Mouse (Mus musculus) intestine, embryonic 14.5 days (tissue): ENCODE results near the gene Stk31. TPM values are rescaled to one million over a fixed set of nuclear protein-coding genes. Genes with fewer than 3 reads are reported as not detected.

Experiments used
- ATAC-seq: fragments of 200-750 bp; cut with Nextera tagmentation; replicated peaks from 2 replicates; pipeline ENCODE4 v1.8.0; 2017; ENCODE audit warnings: low read depth, moderate number of reproducible peaks, moderate TSS enrichment, moderate library complexity; ENCODE audit not compliant: low FRiP score, low TSS enrichment
- DNase-seq: peaks from one replicate; pipeline ENCODE4 v3.0.0-alpha.2; 2018; ENCODE audit warnings: low spot score
- H3K27ac ChIP-seq: fragments of 300-500 bp; sonication (generic); 2 replicates; pipeline ENCODE4 v1.5.1; 2014; ENCODE audit warnings: low read depth, mild to moderate bottlenecking, control low read depth
- H3K27me3 ChIP-seq: fragments of 300-500 bp; sonication (generic); replicated peaks from 2 replicates; pipeline ENCODE4 v1.6.1; 2014; ENCODE audit warnings: low read length, control low read depth; ENCODE audit not compliant: control insufficient read depth, insufficient read depth
- H3K36me3 ChIP-seq: fragments of 300-500 bp; sonication (generic); 2 replicates; pipeline ENCODE4 v1.6.1; 2014; ENCODE audit warnings: low read length, control low read depth; ENCODE audit not compliant: control insufficient read depth, insufficient read depth
- H3K4me1 ChIP-seq: fragments of 300-500 bp; sonication (generic); replicated peaks from 2 replicates; pipeline ENCODE4 v1.6.1; 2014; ENCODE audit warnings: low read length, control low read depth, mixed read lengths; ENCODE audit not compliant: control insufficient read depth, insufficient read depth
- H3K4me2 ChIP-seq: fragments of 300-500 bp; sonication (generic); 2 replicates; pipeline ENCODE4 v1.6.1; 2014; ENCODE audit warnings: low read length
- H3K4me3 ChIP-seq: fragments of 300-500 bp; sonication (generic); 2 replicates; pipeline ENCODE4 v1.5.1; 2014; ENCODE audit warnings: low read depth, low read length, control low read depth, mixed read lengths
- H3K9ac ChIP-seq: fragments of 300-500 bp; sonication (generic); 2 replicates; pipeline ENCODE4 v1.6.1; 2014; ENCODE audit warnings: mild to moderate bottlenecking, low read length
- H3K9me3 ChIP-seq: fragments of 300-500 bp; sonication (generic); 2 replicates; pipeline ENCODE4 v1.6.1; 2016; ENCODE audit warnings: low read length, control low read depth; ENCODE audit not compliant: control insufficient read depth
- WGBS: fragments of 180-500 bp; shearing (Covaris S2); extraction: QIAGEN DNeasy Blood & Tissue Kit; methylation state at CpG from one replicate; pipeline ENCODE4 v1.1.7; 2014; 5-methylcytosine and 5-hydroxymethylcytosine counted together
- polyA plus RNA-seq: library from polyadenylated mRNA; unstranded; fragments of >200 nt; fragmentation: Nextera tagmentation; extraction: Ambion mirVana; gene quantifications from 2 replicates; pipeline ENCODE4 v1.2.1, GENCODE M21; 2014

Stk31 gene
- not detected in 2 replicates for polyA plus RNA-seq

DNA sequence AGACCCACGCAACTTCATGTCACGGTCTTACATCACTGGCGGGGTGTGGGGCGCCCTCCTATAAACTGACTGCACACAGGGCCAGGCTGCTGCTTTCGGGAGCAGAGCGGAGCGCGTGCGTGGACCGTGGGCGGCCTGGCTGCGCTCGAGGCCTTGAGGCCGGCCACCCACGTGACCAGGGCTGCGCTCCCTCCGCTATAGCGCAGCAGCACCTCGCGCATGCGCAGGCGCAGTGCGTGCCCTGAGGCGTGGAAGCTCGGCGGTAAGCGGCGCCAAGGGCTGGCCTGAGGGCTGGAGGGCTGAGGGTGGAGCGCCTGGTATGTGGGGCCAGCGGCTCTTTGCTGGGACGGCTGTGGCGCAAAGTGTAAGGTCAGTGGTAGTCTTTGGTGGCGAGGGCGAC lies at the start of gene Stk31:
TSS of gene Stk31 (plus strand) at position 289 of the 400 bp plus-strand sequence.
- WGBS: 85% methylated on average over 34 of the region's 34 CpGs

DNA sequence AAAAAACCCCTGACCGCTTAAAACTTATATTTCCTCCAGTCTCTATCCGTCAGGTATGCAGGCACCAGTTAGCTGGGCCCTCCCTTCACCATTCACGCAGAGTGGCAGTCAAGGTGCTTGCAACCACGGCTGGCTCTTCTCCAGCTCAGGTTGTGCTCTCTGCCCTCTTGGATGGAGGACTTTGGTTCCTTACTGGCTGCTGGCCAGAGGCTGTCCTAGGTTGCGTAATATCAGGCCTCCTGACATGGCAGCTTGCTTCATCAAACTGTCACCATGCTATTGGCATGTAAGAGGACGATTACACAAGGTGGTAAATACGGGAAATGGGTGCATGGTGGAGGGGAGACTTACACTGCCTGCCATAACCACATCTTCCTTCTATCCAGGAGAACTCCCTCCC lies 45.6 kb upstream of the Stk31 start:
- H3K4me3 ChIP-seq: no peak overlapping the region
- H3K36me3 ChIP-seq: no peaks in the 10 kb centered on the region
- ATAC-seq (no peak), DNase-seq (no peak)
- no peaks in the 10 kb centered on the region for H3K27me3 ChIP-seq
- H3K4me1 ChIP-seq: no peaks in the 10 kb centered on the region
- no peak overlapping the region for H3K4me2 ChIP-seq
- no peaks in the 10 kb centered on the region for H3K9me3 ChIP-seq
- no peak overlapping the region for H3K9ac ChIP-seq
- WGBS: 86% methylated on average over 7 of the region's 7 CpGs
- no peak overlapping the region for H3K27ac ChIP-seq

More for the DNA sequence above, at the start of gene Stk31:
- Histone ChIP-seq H3K4me2 (no peak within 1 kb of the TSS), H3K27ac (no peak within 1 kb of the TSS), H3K9me3 (no peaks in the 10 kb centered on the region), H3K36me3 (no peaks in the 10 kb centered on the region), H3K27me3 (no peaks in the 10 kb centered on the region), H3K4me3 (no peak within 1 kb of the TSS), H3K9ac (no peak within 1 kb of the TSS), H3K4me1 (no peaks in the 10 kb centered on the region)
- ATAC-seq (no peak), DNase-seq (no peak)

GRCm38 (mm10) chr6:49354613-49355012 lies 40.8 kb upstream of the Stk31 start:
- H3K27ac ChIP-seq: no peak overlapping the region
- H3K4me2 ChIP-seq: no peak overlapping the region
- no peak overlapping the region for H3K4me3 ChIP-seq
- DNase-seq: no peak
- H3K4me1 ChIP-seq: no peaks in the 10 kb centered on the region
- 74% methylated on average over 3 of the region's 3 CpGs for WGBS
- no peaks in the 10 kb centered on the region for H3K27me3 ChIP-seq
- H3K9me3 ChIP-seq: no peaks in the 10 kb centered on the region
- H3K36me3 ChIP-seq: no peaks in the 10 kb centered on the region
- no peak overlapping the region for H3K9ac ChIP-seq
- ATAC-seq: no peak

GRCm38 (mm10) chr6:49355171-49355570 lies 40.2 kb upstream of the Stk31 start:
- no peak overlapping the region for H3K27ac ChIP-seq

DNA sequence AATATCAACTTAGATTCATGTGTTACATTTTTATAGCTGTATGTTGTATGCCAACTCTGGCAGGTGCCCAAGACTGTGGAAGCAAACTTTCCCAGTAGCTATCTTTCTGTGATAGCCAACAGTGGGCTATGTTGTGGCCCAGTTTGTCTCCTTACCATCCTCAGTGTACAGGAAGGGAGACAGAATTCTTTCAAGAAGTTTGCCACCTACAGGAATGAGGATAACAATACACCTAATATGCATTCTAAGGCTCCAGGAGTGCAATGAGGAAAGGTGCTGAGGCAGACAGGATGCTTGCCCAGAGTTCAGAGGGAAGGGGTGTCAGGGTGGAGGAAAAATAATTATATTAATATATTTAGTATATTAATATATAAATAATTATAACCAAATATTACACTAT lies 35.0 kb upstream of the Stk31 start:
- no peak for ATAC-seq
- no peak for DNase-seq

More at GRCm38 (mm10) chr6:49355171-49355570, 40.2 kb upstream of the Stk31 start:
- H3K4me1 ChIP-seq: no peaks in the 10 kb centered on the region
- no peaks in the 10 kb centered on the region for H3K9me3 ChIP-seq
- DNase-seq (no peak), ATAC-seq (no peak)
- H3K4me2 ChIP-seq: no peak overlapping the region
- no peaks in the 10 kb centered on the region for H3K36me3 ChIP-seq
- no peak overlapping the region for H3K4me3 ChIP-seq
- H3K27me3 ChIP-seq: no peaks in the 10 kb centered on the region
- 63% methylated on average over 4 of the region's 4 CpGs for WGBS
- H3K9ac ChIP-seq: no peak overlapping the region

GRCm38 (mm10) chr6:49367159-49368054 lies 28.0 kb upstream of the Stk31 start, which contains the start of gene Fam221a:
Gene Fam221a (plus strand): TSS chr6:49367739.
- Histone ChIP-seq H3K27ac (peak within 1 kb of the TSS; percentile 79), H3K36me3 (no peaks in the 10 kb centered on the region), H3K9me3 (no peaks in the 10 kb centered on the region), H3K27me3 (no peaks in the 10 kb centered on the region), H3K4me2 (peak within 1 kb of the TSS; percentile 59), H3K9ac (peak within 1 kb of the TSS; percentile 65), H3K4me3 (peak within 1 kb of the TSS; percentile 57), H3K4me1 (peaks cover 3% of the 10 kb centered on the region; the same call in 1 of the 2 replicates)
- peak; percentile 96 for DNase-seq
- WGBS: 4% methylated on average over 48 of the region's 49 CpGs
- ATAC-seq: peak; percentile 99

More for the DNA sequence above, 35.0 kb upstream of the Stk31 start:
- H3K4me2 ChIP-seq: no peak overlapping the region
- no peaks in the 10 kb centered on the region for H3K36me3 ChIP-seq
- no peaks in the 10 kb centered on the region for H3K4me1 ChIP-seq
- no peak overlapping the region for H3K9ac ChIP-seq
- H3K9me3 ChIP-seq: no peaks in the 10 kb centered on the region
- no peak overlapping the region for H3K27ac ChIP-seq
- no peaks in the 10 kb centered on the region for H3K27me3 ChIP-seq
- H3K4me3 ChIP-seq: no peak overlapping the region

DNA sequence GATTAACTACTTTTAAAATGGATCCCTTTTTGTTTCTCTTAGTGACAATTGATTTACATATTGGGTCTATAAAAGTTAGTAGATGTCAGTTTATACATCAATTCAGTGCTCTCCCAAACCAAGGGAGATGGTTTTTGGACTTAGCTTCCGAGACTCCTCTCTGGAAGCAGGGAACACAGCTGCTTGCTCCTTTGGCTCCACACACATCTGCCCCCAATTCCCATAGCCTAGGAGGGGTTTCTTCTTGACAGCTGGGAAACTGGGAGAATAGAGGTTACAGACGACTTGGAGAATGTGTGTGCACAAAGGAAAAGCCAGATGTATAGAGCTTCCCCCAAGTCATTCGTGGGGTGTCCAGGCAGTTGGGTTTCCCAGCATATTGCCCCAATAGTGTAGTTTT lies 27.2 kb upstream of the Stk31 start:
- Histone ChIP-seq H3K4me2 (peak overlapping the region; percentile 59), H3K36me3 (no peaks in the 10 kb centered on the region), H3K9ac (peak overlapping the region; percentile 65), H3K27me3 (no peaks in the 10 kb centered on the region), H3K9me3 (no peaks in the 10 kb centered on the region), H3K4me1 (peaks cover 3% of the 10 kb centered on the region; the same call in 1 of the 2 replicates), H3K4me3 (peak overlapping the region; percentile 57), H3K27ac (peak overlapping the region; percentile 79)
- ATAC-seq (no peak), DNase-seq (peak; percentile 55)
- 34% methylated on average over 3 of the region's 3 CpGs for WGBS

DNA sequence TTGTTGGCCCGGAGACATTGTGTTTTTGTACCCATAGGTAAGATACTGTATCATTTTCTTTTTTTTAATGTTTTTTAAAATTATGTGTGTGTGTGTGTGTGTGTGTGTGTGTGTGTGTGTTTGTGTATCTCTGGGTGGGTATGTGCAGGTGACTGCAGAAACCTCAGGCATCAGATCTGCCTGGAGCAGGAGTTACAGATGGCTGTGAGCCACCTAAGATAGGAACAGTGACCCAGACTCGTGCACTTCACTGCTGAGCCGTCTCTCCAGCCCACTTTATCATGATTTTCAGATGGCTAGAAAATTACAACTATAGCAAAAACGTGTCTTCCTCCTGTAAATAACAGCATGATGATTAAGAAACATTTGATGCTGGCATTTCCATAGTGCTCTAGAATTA lies 22.7 kb upstream of the Stk31 start:
- peaks cover 3% of the 10 kb centered on the region; the same call in 1 of the 2 replicates for H3K4me1 ChIP-seq
- no peaks in the 10 kb centered on the region for H3K27me3 ChIP-seq
- H3K9ac ChIP-seq: no peak overlapping the region
- H3K36me3 ChIP-seq: no peaks in the 10 kb centered on the region
- DNase-seq (no peak), ATAC-seq (no peak)
- H3K27ac ChIP-seq: no peak overlapping the region
- 80% methylated on average over 4 of the region's 4 CpGs for WGBS
- H3K9me3 ChIP-seq: no peaks in the 10 kb centered on the region
- no peak overlapping the region for H3K4me2 ChIP-seq
- H3K4me3 ChIP-seq: no peak overlapping the region
